Mouse (Mus musculus) liver, embryonic 13.5 days (tissue): ENCODE measurements around the gene Tbxas1. TPM values are rescaled to one million over a fixed set of nuclear protein-coding genes. Genes with fewer than 3 reads are reported as not detected.
A peak's percentile ranks its signal among the peaks of the same experiment; 100 is the strongest.

Experiments used
- ATAC-seq: fragments of 200-750 bp; cut with Nextera tagmentation; 2 replicates; pipeline ENCODE4 v1.8.0; 2017; ENCODE audit warnings: low read depth, mild to moderate bottlenecking, moderate number of reproducible peaks, moderate library complexity
- DNase-seq: peaks from one replicate; pipeline ENCODE4 v3.0.0; 2022
- H3K27ac ChIP-seq: fragments of 300-500 bp; sonication (generic); 2 replicates; pipeline ENCODE4 v1.5.1; 2015; ENCODE audit warnings: moderate library complexity, mild to moderate bottlenecking, inconsistent platforms
- H3K27me3 ChIP-seq: fragments of 300-500 bp; sonication (generic); 2 replicates; pipeline ENCODE4 v1.6.1; 2015; ENCODE audit warnings: mild to moderate bottlenecking, inconsistent platforms
- H3K36me3 ChIP-seq: fragments of 300-500 bp; sonication (generic); 2 replicates; pipeline ENCODE4 v1.6.1; 2015; ENCODE audit warnings: mild to moderate bottlenecking, inconsistent platforms
- H3K4me1 ChIP-seq: fragments of 300-500 bp; sonication (generic); replicated peaks from 2 replicates; pipeline ENCODE4 v1.6.1; 2015; ENCODE audit warnings: inconsistent platforms
- H3K4me2 ChIP-seq: fragments of 300-500 bp; sonication (generic); 2 replicates; pipeline ENCODE4 v1.6.1; 2015; ENCODE audit warnings: inconsistent platforms, mild to moderate bottlenecking, moderate library complexity
- H3K4me3 ChIP-seq: fragments of 300-500 bp; sonication (generic); replicated peaks from 2 replicates; pipeline ENCODE4 v1.5.1; 2015; ENCODE audit warnings: mild to moderate bottlenecking, inconsistent platforms
- H3K9ac ChIP-seq: fragments of 300-500 bp; sonication (generic); 2 replicates; pipeline ENCODE4 v1.6.1; 2015; ENCODE audit warnings: mild to moderate bottlenecking, inconsistent platforms
- H3K9me3 ChIP-seq: fragments of 300-500 bp; sonication (generic); replicated peaks from 2 replicates; pipeline ENCODE4 v1.6.1; 2016; ENCODE audit warnings: inconsistent platforms
- WGBS: fragments of 180-500 bp; shearing (Covaris S2); methylation state at CpG from one replicate; pipeline ENCODE4 v1.1.7; 2015; ENCODE audit not compliant: insufficient replicate concordance; 5-methylcytosine and 5-hydroxymethylcytosine counted together
- polyA plus RNA-seq: library from polyadenylated mRNA; unstranded; fragments of >200 nt; fragmentation: Nextera tagmentation; extraction: Ambion mirVana; gene quantifications from 2 replicates; pipeline ENCODE4 v1.2.1, GENCODE M21; 2015

The Tbxas1 gene
- polyA plus RNA-seq, 1 experiment from 2014 or later = 11.4 TPM

GRCm38 (mm10) chr6:38939096-38939495 is 63.9 kb downstream of the Tbxas1 start:
- Histone ChIP-seq H3K4me1 (peaks cover 30% of the 10 kb centered on the region), H3K36me3 (no peaks in the 10 kb centered on the region), H3K27ac (no peak overlapping the region; the same call in 1 of the 2 replicates), H3K4me2 (no peak overlapping the region), H3K27me3 (peaks cover 3% of the 10 kb centered on the region), H3K9me3 (no peaks in the 10 kb centered on the region), H3K4me3 (no peak overlapping the region), H3K9ac (no peak overlapping the region)
- DNase-seq (no peak), ATAC-seq (no peak)
- 68% methylated on average over 4 of the region's 4 CpGs for WGBS

GRCm38 (mm10) chr6:38941016-38941415 is 65.8 kb downstream of the Tbxas1 start:
- Histone ChIP-seq H3K27me3 (peaks cover 3% of the 10 kb centered on the region), H3K9ac (no peak overlapping the region), H3K4me1 (peaks cover 35% of the 10 kb centered on the region), H3K36me3 (no peaks in the 10 kb centered on the region), H3K9me3 (no peaks in the 10 kb centered on the region), H3K4me3 (no peak overlapping the region), H3K4me2 (no peak overlapping the region), H3K27ac (peak overlapping the region; percentile 31; the same call in 1 of the 2 replicates)
- DNase-seq (no peak), ATAC-seq (peak; percentile 19; the same call in 1 of the 2 replicates)
- 61% methylated on average over 1 of the region's 1 CpGs for WGBS

- DNase-seq (no peak), ATAC-seq (no peak)
- H3K36me3 ChIP-seq = no peaks in the 10 kb centered on the region
- no peak overlapping the region for H3K4me3 ChIP-seq
- H3K27ac ChIP-seq = no peak overlapping the region
- 94% methylated on average over 3 of the region's 3 CpGs for WGBS
- H3K4me2 ChIP-seq = no peak overlapping the region
- H3K4me1 ChIP-seq = peaks cover 22% of the 10 kb centered on the region
- H3K27me3 ChIP-seq = peaks cover under 1% of the 10 kb centered on the region
- H3K9ac ChIP-seq = no peak overlapping the region
- no peaks in the 10 kb centered on the region for H3K9me3 ChIP-seq
These were observed 67.6 kb downstream of the Tbxas1 start for GRCm38 (mm10) chr6:38942771-38943170.

GRCm38 (mm10) chr6:38944392-38944791 is 69.2 kb downstream of the Tbxas1 start:
- H3K4me2 ChIP-seq = no peak overlapping the region
- WGBS = 88% methylated on average over 8 of the region's 8 CpGs
- H3K4me3 ChIP-seq = no peak overlapping the region
- H3K9me3 ChIP-seq = no peaks in the 10 kb centered on the region
- no peak overlapping the region for H3K9ac ChIP-seq
- no peak overlapping the region for H3K27ac ChIP-seq
- ATAC-seq = no peak
- peaks cover 16% of the 10 kb centered on the region for H3K4me1 ChIP-seq
- no peaks in the 10 kb centered on the region; the same call in 1 of the 2 replicates for H3K27me3 ChIP-seq
- H3K36me3 ChIP-seq = no peaks in the 10 kb centered on the region
- no peak for DNase-seq

GRCm38 (mm10) chr6:38944826-38945225 is 69.6 kb downstream of the Tbxas1 start:
- Histone ChIP-seq H3K27ac (no peak overlapping the region), H3K9me3 (no peaks in the 10 kb centered on the region), H3K36me3 (no peaks in the 10 kb centered on the region), H3K9ac (no peak overlapping the region), H3K27me3 (no peaks in the 10 kb centered on the region; the same call in 1 of the 2 replicates), H3K4me1 (peaks cover 21% of the 10 kb centered on the region), H3K4me3 (no peak overlapping the region), H3K4me2 (no peak overlapping the region)
- WGBS = 76% methylated on average over 7 of the region's 7 CpGs
- ATAC-seq (no peak), DNase-seq (no peak)

GRCm38 (mm10) chr6:38945681-38946080 is 70.5 kb downstream of the Tbxas1 start:
- no peak overlapping the region for H3K4me2 ChIP-seq
- no peaks in the 10 kb centered on the region; the same call in 1 of the 2 replicates for H3K27me3 ChIP-seq
- 68% methylated on average over 3 of the region's 3 CpGs for WGBS
- no peak overlapping the region for H3K9ac ChIP-seq
- no peaks in the 10 kb centered on the region for H3K9me3 ChIP-seq
- H3K36me3 ChIP-seq = no peaks in the 10 kb centered on the region
- peaks cover 29% of the 10 kb centered on the region for H3K4me1 ChIP-seq
- DNase-seq (no peak), ATAC-seq (no peak)
- no peak overlapping the region for H3K27ac ChIP-seq
- H3K4me3 ChIP-seq = no peak overlapping the region

- Histone ChIP-seq H3K9me3 (no peaks in the 10 kb centered on the region), H3K36me3 (no peaks in the 10 kb centered on the region), H3K4me3 (no peak overlapping the region), H3K4me2 (no peak overlapping the region), H3K27ac (no peak overlapping the region), H3K9ac (no peak overlapping the region), H3K27me3 (no peaks in the 10 kb centered on the region), H3K4me1 (peaks cover 29% of the 10 kb centered on the region)
- DNase-seq = no peak
- no peak for ATAC-seq
- 83% methylated on average over 4 of the region's 4 CpGs for WGBS
These were observed 72.1 kb downstream of the Tbxas1 start for GRCm38 (mm10) chr6:38947282-38947681.

GRCm38 (mm10) chr6:38949683-38950161 is 74.5 kb downstream of the Tbxas1 start:
- ATAC-seq (peak; percentile 76), DNase-seq (peak; percentile 32)
- Histone ChIP-seq H3K4me2 (no peak overlapping the region), H3K36me3 (no peaks in the 10 kb centered on the region), H3K27ac (peak overlapping the region; percentile 75), H3K4me3 (no peak overlapping the region), H3K27me3 (no peaks in the 10 kb centered on the region), H3K4me1 (peaks cover 29% of the 10 kb centered on the region), H3K9ac (peak overlapping the region; percentile 12; the same call in 1 of the 2 replicates), H3K9me3 (no peaks in the 10 kb centered on the region)
- 5% methylated on average over 5 of the region's 5 CpGs for WGBS

GRCm38 (mm10) chr6:38950341-38950740 is 75.1 kb downstream of the Tbxas1 start:
- ATAC-seq (no peak), DNase-seq (no peak)
- 5% methylated on average over 4 of the region's 4 CpGs for WGBS

GRCm38 (mm10) chr6:38950838-38951237 is 75.6 kb downstream of the Tbxas1 start:
- no peaks in the 10 kb centered on the region for H3K27me3 ChIP-seq
- 0 out of 2 replicates have a peak overlapping the region, but pooled peaks have one; percentile 19 for H3K9ac ChIP-seq
- 57% methylated on average over 3 of the region's 3 CpGs for WGBS
- ATAC-seq = no peak
- no peak for DNase-seq
- H3K4me3 ChIP-seq = no peak overlapping the region
- no peaks in the 10 kb centered on the region for H3K9me3 ChIP-seq
- peak overlapping the region; percentile 48 for H3K27ac ChIP-seq
- H3K4me2 ChIP-seq = no peak overlapping the region
- peaks cover 25% of the 10 kb centered on the region for H3K4me1 ChIP-seq
- H3K36me3 ChIP-seq = no peaks in the 10 kb centered on the region

More at GRCm38 (mm10) chr6:38950341-38950740, 75.1 kb downstream of the Tbxas1 start:
- H3K9me3 ChIP-seq = no peaks in the 10 kb centered on the region
- H3K4me1 ChIP-seq = peaks cover 29% of the 10 kb centered on the region
- no peaks in the 10 kb centered on the region for H3K27me3 ChIP-seq
- no peak overlapping the region for H3K4me3 ChIP-seq
- H3K27ac ChIP-seq = peak overlapping the region; percentile 75
- no peak overlapping the region for H3K4me2 ChIP-seq
- H3K9ac ChIP-seq = no peak overlapping the region
- no peaks in the 10 kb centered on the region for H3K36me3 ChIP-seq

GRCm38 (mm10) chr6:38956641-38957040 is 81.4 kb downstream of the Tbxas1 start:
- Histone ChIP-seq H3K27ac (no peak overlapping the region), H3K9me3 (no peaks in the 10 kb centered on the region), H3K4me1 (peaks cover 39% of the 10 kb centered on the region), H3K4me2 (no peak overlapping the region), H3K36me3 (no peaks in the 10 kb centered on the region), H3K9ac (no peak overlapping the region), H3K27me3 (no peaks in the 10 kb centered on the region; the same call in 1 of the 2 replicates), H3K4me3 (no peak overlapping the region)
- no peak for DNase-seq
- ATAC-seq = no peak
- 67% methylated on average over 2 of the region's 2 CpGs for WGBS

- Histone ChIP-seq H3K27me3 (no peaks in the 10 kb centered on the region; the same call in 1 of the 2 replicates), H3K27ac (peak overlapping the region; percentile 25; the same call in 1 of the 2 replicates), H3K4me2 (no peak overlapping the region), H3K9me3 (no peaks in the 10 kb centered on the region), H3K36me3 (no peaks in the 10 kb centered on the region), H3K9ac (no peak overlapping the region), H3K4me1 (peaks cover 39% of the 10 kb centered on the region), H3K4me3 (no peak overlapping the region)
- WGBS = 86% methylated on average over 5 of the region's 5 CpGs
- DNase-seq = no peak
- ATAC-seq = no peak
These were observed 82.0 kb downstream of the Tbxas1 start for GRCm38 (mm10) chr6:38957246-38957645.
